Mouse (Mus musculus): ENCODE measurements around the gene Actn2.

The Actn2 gene

DNA sequence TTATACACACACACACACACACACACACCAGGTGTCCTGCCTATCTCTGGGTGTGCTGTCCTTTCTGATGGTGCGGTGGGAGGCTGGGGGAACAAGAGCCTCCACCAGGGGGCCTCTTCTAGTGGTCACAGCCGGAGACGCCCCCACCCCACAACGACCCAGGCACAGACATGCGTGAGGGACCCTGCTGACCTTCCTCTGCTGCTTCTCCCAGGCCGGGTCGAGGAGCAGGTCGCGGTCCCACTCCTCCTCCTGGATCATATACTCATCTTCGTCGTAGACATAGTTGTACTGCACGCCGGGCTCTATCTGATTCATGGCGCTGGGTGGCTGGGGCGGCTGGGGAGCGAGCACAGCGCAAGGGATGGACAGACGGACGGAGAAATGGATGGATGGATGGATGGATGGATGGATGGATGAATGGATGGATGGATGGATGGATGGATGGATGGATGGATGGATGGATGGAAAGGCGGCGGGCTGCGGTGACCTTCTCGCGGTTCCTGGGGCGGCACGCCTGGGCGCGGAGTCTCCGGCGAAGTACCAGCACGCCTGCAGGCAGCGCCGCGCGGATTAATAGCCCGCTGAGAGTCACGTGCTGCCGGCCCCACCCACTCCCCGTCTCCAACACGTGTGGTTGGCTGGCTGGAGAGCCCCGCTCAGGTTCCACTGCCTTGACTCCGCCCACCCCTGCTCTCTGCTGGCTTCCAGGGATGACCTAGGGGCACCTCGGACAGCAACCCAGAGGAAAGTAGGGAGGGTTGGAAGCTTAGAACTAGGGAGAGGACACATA is at the start of gene Actn2:
Gene Actn2, minus strand, starts transcription at position 578 of the 793 bp plus-strand sequence.
- DNase-seq, result peak; percentile 80 to 81

DNA sequence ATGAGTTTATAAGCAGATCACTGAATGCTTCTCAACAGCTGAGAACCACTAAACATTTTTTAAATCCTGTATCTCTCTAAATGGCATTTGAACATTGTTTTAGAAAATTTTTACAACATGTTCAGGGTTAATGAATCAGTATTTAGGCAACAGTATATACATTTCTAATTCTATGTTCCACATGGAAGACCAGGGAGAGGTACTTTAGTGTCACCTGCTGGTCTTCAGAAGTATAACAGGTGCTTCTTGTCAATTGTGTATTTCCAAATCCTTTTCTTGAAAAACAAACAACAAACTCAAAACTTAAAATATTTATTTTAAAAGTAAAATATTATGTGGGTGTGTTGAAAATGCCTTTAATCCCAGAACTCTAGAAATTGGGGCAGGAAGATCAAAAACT is 45.7 kb upstream of the Actn2 start:
- peak; percentile 41 to 43 for DNase-seq

DNA sequence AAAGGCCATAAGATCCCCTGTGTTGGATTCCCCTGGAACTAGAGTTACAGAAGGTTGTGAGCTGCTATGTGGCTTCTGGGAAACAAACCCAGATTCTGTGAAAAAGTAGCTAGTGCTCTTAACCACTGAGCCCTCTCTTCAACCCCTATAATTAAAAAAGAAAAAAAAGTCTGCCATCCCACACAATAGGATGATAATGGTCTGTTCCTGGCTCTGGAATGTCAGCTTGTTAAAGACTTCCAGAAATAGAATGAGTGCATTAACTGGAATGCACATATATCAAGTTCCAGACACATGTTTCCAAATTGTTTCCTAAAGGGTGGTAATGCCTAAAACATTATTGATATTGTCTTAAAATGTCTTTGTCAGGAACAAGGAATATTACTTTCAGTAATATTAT is 44.2 kb upstream of the Actn2 start:
- no peak for DNase-seq

DNA sequence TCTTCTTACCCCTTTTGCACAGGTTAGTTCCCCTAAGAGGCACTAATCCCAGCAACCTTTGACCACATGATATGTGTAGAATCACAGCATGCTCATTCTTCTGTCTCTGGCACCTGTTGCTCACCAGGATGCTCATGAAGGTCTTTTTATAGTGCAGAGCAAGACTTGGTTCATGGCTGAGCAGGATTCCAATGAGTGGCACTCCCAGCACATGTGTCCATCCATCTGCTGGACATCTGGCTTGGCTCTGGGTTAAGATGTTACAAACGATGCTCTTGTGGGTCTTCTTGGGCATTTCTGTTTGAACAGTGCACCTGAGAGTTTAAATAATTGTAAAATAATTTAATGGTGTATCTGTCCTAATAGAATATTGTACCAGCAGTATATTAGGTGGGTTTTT is 36.2 kb upstream of the Actn2 start:
- no peak for DNase-seq

DNA sequence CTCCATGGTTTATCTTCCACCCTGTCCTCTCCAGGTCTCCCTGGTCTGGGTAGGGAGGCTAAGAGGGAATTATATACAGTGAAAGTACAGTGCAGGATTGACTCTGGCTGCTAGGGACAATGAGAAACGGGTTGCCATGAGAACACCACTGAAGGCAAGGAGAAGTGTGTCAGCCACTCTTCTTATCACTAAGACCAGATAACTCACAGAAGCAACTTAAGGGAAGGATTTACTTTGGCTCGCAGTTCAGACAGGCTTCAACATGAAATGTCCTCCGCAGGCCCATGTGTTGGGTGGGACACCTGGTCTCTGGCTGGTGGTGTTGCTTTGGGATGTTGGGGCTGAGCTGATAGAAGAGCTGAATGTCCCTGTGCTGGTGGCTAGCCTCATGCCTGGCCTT is 32.2 kb upstream of the Actn2 start:
- DNase-seq, result no peak

DNA sequence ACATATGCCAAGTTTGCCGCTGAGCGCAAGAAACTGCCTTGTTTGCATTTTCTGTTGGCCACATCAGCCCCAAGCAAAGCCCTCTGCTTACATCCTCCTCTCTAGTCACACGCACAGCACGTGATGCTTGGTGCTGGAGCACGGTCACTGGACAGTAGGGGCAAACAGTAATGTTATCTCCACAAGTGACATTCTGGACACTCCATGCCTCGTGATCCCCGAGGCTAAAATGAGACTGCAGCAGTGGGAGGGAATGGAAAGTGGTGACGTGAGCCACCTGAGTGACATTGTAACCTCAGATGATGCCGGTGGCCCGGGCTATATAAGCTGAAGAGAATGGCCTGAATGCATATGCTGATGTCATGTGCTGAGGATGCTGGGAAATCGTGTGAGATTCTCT is 29.4 kb upstream of the Actn2 start:
- no peak for DNase-seq

DNA sequence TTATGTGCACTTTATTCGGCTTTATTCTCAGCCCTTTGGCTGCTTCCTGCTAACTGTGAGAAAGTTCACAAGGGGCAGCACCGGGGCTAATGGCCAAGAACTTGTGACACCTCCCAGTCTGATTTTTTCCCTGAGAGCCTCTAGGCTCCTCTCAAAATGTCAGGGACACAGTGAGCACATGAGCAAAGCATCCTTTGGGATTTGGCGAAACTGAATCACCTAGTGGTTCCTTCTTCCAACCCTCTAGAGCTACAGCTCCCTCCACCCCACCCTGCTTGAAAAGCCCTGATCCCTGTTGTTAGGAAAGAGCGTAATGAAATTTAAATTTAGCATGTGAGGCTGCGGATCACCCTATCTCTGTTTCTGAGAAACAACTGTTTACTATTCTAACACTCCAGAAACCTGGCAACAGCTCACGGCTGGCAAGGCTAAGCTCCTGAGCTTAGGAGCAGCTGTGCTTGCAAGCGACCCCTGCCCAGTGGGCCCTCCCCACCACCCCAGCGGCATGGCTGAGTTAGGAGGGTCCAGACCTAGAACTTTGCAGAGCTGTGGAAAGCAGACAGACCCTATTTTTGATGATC is 28.6 kb upstream of the Actn2 start:
- peak; percentile 5 to 9 for DNase-seq

DNA sequence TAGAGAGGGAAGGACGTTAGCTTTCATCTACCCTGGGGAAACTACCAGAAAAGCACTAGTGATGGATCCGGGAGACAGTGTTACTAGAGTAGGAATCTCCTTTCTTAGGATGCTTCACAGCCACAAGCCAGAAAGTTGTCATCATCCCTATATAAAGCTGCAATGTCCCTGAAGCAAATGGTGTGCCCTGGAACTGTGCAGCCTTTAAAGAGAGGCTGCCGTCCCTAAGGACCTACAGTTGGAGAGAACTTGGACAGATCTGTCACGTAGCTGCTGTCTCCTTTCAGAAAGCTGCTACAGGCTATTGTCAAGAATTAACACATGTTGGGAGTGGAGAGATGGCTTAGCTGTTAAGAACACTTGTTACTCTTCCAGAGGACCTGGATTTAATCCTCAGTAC is 20.9 kb upstream of the Actn2 start:
- no peak for DNase-seq

DNA sequence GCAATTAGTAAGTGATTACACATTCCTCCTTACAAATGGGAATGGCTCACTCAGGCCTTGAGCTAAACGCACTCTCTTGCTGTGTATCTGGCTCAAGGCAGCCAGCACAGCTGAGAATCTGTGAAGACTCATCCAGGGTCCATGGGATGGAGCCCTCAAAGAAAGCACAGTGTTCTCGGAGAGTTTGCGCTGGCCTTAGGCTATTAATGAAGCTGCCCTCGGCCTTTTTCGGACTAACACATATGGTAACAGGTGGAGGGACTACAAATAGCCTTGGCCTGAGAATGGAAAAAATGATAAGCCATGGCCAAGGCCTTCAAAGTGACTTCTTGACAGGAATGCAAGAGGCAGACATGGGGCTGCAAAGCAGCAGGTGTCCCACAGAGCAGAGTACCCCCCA is 17.0 kb upstream of the Actn2 start:
- DNase-seq, result no peak

DNA sequence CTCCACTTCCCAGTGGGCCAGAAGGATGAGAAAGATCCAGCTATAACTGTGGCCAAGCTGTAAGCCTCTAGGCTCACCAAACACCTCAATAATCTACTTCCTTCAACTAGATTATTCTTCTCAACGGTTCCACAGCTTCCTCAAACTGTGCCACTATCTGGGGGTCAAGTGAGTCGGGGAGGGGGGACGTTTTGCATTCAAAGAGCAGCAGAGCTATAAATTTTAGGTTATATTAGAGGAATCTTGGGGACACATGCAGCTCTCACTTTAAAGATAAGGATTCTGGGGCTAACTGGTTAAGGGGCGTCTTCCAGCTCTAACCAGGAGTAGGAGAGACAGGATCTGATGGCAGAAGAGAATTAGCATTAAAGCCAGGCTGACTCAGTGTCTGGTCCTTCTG is 15.6 kb upstream of the Actn2 start:
- DNase-seq, result no peak

DNA sequence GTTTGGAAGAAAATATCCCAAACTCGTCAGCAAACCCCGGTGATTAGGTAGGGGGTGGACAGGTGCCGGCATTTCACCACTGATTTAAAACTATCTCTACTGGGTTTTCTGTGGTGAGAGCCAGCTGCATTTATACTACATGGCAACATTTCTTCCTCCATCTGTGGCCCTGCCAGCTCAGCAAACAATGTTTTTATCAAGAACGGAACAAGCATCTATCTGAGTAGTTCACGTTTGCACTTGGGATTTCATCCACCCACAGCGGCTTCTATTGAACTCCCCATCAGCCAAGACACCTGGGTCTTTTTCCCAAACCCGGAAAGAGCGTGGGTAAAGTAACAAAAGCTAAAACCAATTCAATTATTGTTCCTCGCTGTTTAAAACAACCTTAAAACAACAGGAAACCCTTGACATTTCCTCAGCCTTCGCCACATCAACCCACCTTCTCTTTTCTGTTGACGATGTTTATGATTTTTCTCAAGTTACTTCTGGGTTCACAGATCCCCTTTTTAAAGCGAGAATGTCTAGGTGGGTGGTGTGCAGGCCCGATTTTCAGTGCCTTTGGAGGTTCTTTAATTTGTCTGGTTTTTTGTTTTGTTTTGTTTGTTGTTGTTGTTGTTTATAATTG is 8.8 kb upstream of the Actn2 start:
- no peak for DNase-seq

DNA sequence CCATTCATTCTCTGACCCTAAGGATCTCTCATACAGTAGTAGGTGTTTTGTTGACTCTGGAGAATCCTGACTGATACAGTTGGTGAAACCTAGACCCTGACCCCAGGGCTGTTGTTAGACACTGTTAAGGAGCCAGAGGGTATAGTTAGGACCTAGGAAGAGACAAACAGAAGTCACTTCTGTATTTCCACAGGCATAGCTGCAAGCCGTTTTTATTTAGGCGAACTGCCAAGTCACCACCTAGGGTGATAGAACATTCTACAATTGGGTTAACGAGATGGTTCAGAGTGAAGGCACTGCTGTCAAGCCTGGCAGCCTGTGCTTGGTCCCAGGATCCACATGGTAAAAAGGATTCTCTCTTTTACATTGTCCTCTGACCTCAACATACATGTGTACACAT is 6.3 kb upstream of the Actn2 start:
- DNase-seq, result peak in 1 of 2 experiments; percentile 27

DNA sequence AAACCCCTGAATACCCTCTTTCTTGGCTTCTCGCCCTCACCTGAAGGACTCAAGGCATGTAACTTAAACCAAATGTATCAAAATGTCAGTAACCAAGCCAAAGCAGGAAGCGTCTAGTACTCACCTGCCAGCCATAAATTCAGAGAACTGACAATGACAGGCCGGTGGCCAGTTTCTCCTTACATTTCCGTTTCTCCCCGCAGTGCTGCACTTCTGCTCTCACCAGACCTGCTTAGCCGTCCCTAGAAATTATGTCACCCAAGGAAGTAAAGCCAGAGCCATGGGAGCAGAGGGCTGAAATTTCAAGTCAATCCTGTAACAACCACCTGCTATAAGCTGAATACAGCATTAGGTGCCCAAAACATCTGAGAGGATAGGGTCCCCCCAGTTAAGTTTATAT is 887 bp upstream of the Actn2 start:
- no peak for DNase-seq

DNA sequence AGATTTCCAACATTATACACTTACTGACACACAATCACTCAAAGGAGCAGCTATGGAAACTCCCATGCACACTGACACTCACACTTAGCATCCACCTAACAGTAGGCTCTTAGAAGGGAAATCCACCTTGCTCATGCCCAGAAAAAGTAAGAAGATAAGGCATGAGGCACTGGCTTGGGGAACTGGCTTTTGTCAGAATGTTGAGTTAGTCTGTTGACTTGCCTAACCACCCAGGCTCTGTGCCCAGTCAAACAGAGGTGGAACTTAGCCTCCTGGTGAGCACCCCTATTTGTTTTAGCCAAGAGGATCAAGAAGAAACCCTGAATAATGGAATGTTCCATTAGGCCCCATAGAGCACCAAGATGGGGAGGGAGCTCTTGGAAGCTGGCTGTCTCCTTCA is 1.1 kb downstream of the Actn2 start:
- DNase-seq, result no peak

DNA sequence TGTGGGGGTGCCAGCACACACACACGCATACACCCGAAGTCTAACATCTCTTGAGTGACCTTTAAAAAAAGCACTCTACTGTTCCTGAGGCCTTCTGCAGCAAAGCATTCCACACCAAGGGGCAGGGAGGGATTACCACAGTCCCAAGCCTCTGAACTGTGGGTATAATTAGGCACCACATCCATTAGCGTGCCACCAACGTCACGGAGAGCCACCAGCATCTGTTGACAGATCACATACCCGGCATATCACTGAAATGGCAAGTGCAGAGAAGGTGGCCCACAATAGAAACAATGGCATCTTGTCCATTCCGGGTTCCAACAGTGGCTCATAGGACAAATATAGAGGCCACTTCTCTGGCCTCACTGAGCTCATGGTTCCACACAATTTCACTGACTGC is 2.8 kb downstream of the Actn2 start:
- no peak for DNase-seq

DNA sequence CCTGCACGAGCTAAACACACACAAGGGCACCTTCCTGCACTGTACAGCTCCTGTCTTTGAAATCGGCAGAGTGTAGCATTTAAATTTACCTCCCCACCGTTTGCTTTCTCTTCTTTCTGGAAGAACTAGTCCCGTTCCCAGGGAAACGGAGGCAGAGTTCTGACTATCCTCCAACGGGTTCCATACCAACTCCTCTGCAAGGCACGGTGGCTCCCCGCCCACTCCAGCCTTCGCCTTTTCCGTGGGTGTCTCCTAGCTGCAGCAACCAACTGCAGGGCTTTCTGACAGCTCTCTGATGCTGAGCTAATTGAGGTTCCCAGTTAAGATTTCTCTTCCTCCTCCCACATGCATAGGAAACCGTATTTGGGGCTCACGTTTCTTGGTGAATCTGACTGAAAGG is 6.5 kb downstream of the Actn2 start:
- no peak for DNase-seq

DNA sequence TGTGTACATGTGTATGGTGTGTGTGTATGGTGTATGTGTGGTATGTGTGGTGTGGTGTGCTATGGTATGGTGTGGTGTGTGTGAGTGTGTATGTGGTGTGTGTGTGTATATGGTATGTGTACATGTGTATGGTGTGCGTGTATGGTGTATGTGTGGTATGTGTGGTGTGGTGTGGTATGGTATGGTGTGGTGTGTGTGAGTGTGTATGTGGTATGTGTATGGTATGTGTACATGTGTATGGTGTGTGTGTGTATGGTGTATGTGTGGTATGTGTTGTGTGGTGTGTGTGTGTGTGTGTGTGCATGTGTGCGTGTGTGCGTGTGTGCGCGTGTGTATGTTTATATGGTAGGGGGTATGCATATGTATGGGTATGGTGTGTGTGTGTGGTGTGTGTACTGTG is 9.0 kb downstream of the Actn2 start:
- DNase-seq, result no peak

DNA sequence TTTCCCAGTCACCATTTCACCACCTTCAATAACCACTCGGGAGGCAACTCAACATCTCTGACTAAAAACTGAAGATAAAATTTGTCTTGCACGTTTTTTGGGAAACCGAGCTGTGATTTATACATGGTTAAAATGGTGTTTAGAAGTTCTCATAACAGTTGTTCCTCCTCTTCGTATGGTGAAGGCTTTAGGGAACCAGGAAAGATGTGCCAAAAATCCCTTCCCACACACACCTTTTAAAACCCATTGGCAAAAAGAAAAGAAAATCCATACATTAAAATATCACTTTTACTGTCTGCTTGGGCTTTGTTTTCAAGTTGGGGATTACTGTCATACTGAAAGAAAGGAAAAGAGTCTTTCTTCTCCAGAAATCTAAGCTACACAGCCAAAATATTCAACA is 12.2 kb downstream of the Actn2 start:
- no peak for DNase-seq

DNA sequence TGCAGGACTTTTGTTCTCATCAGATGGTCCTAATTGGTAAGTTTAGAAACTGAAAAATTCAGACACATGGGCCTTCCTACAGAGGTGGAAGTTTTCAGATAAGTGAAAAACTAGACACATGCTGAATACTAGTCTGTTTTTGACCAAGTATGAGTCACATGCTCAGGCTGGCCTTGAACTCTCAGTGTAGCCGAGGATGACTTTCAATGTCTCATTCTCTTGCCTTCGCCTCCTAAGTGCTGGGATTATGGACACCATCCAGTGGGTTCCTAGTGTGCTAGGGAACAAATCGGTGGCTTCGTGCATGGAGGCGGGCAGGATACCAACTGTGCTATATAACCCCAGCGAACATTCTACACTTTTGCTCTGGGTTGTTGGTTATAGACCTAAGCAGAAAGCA is 13.0 kb downstream of the Actn2 start:
- DNase-seq, result no peak

DNA sequence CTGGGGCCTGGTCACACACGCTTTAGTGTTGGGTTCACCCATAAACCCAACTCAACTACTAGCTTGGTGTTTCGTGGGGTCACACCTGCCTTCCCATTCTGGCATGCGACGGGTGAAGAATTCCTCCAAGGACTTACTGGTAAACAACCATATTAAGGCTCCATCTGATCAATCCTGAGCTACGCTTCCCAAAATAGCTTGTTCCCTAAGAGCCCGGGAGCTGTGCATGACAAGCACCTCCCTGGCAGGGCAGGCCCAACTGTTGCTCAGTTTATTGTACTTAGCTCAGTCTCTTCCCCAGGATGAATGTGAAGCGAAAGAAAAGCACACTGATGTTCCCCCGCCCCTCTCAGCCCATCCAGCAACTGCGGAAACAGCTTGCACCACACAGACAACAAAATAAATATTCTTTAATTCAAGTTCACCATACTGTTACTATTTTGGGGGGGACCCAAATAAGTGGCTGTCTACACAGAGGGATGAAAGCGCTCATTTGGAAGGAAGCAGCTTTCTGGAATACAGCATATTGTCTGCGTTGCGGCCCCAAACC is 17.4 kb downstream of the Actn2 start:
- DNase-seq, result no peak

DNA sequence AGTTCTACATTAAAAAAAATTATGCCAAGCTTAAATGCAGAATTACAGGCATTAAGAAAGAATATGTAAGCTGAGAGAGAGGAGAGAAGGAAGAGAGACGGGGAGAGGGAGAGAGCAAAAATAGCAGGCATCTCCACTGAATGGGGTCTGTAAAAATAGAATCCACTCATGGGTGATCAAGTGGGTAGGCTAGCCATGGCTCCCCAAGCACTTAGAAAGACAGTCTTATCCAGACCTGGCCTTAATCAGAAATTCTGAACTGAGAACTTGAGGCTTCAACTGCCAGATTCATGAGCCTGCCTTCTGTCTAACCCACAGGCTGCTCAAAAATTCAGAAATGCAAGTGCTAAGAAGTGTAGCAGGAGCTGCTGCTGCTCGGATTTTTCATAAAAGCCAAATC is 20.4 kb downstream of the Actn2 start:
- DNase-seq, result no peak

DNA sequence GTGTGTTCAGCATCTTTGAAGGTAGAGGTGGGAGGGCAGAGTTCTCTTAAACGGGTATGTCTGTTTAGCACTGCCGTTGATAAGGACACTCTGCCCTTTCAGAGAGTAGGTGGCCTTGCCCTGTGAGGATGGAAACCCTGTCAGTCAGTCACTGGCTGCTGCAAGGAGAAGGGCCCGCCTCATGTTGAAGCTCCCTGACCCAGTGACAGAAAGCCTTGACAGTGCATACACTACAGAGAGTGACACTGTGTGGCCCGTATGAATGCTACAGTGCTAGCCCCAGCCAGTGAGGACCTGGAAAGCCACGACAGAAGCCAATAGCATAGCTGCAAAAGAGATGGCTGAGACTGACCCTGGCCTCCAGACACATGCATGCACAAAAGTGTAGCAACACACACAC is 22.5 kb downstream of the Actn2 start:
- DNase-seq, result no peak

DNA sequence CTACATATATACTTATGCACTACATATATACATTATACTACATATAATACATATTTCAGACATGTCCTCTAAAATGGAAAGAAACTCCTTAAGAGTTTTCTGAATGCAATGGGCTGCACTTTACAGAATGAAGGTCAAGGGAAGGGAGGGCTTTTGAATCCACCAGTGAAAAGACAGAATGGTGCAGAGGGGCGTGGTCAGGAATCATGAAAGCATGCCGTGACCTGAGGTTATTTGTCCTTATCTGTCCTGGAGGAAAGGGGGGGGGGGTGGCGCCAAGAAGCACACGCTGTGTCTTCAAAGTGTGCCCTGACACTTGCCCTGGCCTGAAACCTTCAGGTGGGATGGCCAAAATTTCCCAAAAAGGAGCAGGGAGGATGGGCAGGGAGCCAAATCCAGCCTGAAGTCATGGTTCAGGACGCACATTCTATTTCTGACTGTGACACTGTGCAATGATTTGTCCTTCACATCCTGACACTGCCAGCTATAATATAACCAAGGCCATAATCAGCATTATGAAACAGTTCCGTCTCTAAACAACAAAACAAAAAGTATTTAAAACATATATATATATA is 23.3 kb downstream of the Actn2 start:
- peak in 1 of 2 experiments; percentile 18 for DNase-seq

DNA sequence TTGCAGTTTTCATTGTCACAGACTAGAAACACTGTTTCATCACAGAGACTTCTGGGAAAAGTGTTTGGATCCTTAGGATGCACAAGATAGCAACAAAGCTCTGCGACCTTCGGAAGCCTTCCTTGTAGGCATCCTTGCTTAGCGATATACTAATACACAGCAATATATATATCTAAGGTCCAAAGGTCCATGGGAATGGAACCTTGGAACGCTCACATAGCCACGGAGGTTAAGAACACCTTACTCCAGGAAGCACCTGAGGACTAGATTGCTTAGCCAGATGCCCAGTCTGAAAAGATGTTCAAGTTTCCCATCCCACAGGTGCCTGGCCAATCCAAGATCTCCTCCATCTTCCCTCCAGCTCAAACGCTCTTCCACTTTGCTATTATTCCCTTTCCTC is 26.4 kb downstream of the Actn2 start:
- DNase-seq, result no peak

Measured in cerebellum, postnatal 14 days (tissue).